Mouse (Mus musculus) thymus, adult 2 months (tissue): ENCODE data around the gene Stx8.

Experiments used
- CTCF ChIP-seq: fragments of 200-500 bp; IDR thresholded peaks from 2 replicates; pipeline ENCODE4 v1.5.1; 2012; ENCODE audit warnings: mild to moderate bottlenecking, control low read depth, low read length, moderate library complexity, borderline replicate concordance; ENCODE audit not compliant: control insufficient read depth, poor library complexity, insufficient read depth; ENCODE audit errors: extremely low read depth
- POLR2A ChIP-seq: fragments of 200-500 bp; IDR thresholded peaks from 2 replicates; pipeline ENCODE4 v1.6.1; 2012; ENCODE audit warnings: mild to moderate bottlenecking, low read length, control low read depth, moderate library complexity; ENCODE audit not compliant: control insufficient read depth, poor library complexity, insufficient read depth; ENCODE audit errors: extremely low read depth

- TF ChIP-seq CTCF, result no peak
- no peak for TF ChIP-seq POLR2A
These were observed 230.6 kb downstream of the Stx8 start for GRCm38 (mm10) chr11:68196566-68196965.
